Mouse (Mus musculus): ENCODE data around the gene Gm20388. TPM values are rescaled to one million over a fixed set of nuclear protein-coding genes. Genes with fewer than 3 reads are reported as not detected.
A peak's percentile ranks its signal among the peaks of the same experiment; 100 is the strongest.

Gm20388 gene
- total RNA-seq, 2 experiments from 2014 or later = 6.8 to 7.8 TPM

GRCm38 (mm10) chr8:121932668-121933520 lies 2022.3 kb downstream of the Gm20388 start:
- intact Hi-C loops (cut with DNase I) = no loop called here
- DNase-seq = no peak

- intact Hi-C loops (cut with DNase I) = no loop called here
- DNase-seq = no peak
Measured at GRCm38 (mm10) chr8:121934506-121934905, 2023.9 kb downstream of the Gm20388 start.

GRCm38 (mm10) chr8:121934923-121935322 lies 2024.3 kb downstream of the Gm20388 start:
- intact Hi-C loops (cut with DNase I) = no loop called here
- DNase-seq = no peak

- no peak for DNase-seq
- intact Hi-C loops (cut with DNase I) = no loop called here
Measured at GRCm38 (mm10) chr8:121935341-121936294, 2025.0 kb downstream of the Gm20388 start.

- intact Hi-C loops (cut with DNase I) = no loop called here
- DNase-seq = peak; percentile 45 to 59
Measured at GRCm38 (mm10) chr8:121936391-121936790, 2025.8 kb downstream of the Gm20388 start.

GRCm38 (mm10) chr8:121938732-121939131 lies 2028.1 kb downstream of the Gm20388 start:
- intact Hi-C loops (cut with DNase I) = no loop called here
- DNase-seq = no peak

GRCm38 (mm10) chr8:121943057-121943540 lies 2032.5 kb downstream of the Gm20388 start:
- no peak for DNase-seq
- intact Hi-C loops (cut with DNase I) = no loop called here

- intact Hi-C loops (cut with DNase I) = no loop called here
- DNase-seq = no peak
Measured at GRCm38 (mm10) chr8:121943716-121944115, 2033.1 kb downstream of the Gm20388 start.

- intact Hi-C loops (cut with DNase I) = no loop called here
- no peak for DNase-seq
Measured at GRCm38 (mm10) chr8:121944831-121945230, 2034.2 kb downstream of the Gm20388 start, which contains the start of gene Car5a. Gene Car5a (minus strand): TSS chr8:121944904.

- DNase-seq = no peak
- intact Hi-C loops (cut with DNase I) = no loop called here
Measured at GRCm38 (mm10) chr8:121946351-121946750, 2035.7 kb downstream of the Gm20388 start.

- intact Hi-C loops (cut with DNase I) = no loop called here
- DNase-seq = no peak
Measured at GRCm38 (mm10) chr8:121947047-121947752, 2036.6 kb downstream of the Gm20388 start.

- peak; percentile 83 to 86 for DNase-seq
- intact Hi-C loops (cut with DNase I) = no loop called here
Measured at GRCm38 (mm10) chr8:121947753-121948141, 2037.1 kb downstream of the Gm20388 start.

GRCm38 (mm10) chr8:121948321-121949145 lies 2037.9 kb downstream of the Gm20388 start:
- intact Hi-C loops (cut with DNase I) = no loop called here
- DNase-seq = no peak

GRCm38 (mm10) chr8:121949222-121949800 lies 2038.7 kb downstream of the Gm20388 start, which contains the start of gene Banp:
Gene Banp (plus strand): TSS chr8:121949750.
- no peak for DNase-seq
- intact Hi-C loops (cut with DNase I) = no loop called here

- peak; percentile 98 to 99 for DNase-seq
- intact Hi-C loops (cut with DNase I) = no loop called here
Measured at GRCm38 (mm10) chr8:121949941-121950748, 2039.5 kb downstream of the Gm20388 start.

GRCm38 (mm10) chr8:121950749-121951655 lies 2040.4 kb downstream of the Gm20388 start:
- intact Hi-C loops (cut with DNase I) = no loop called here
- DNase-seq = peak in 1 of 2 experiments; percentile 69

- no peak for DNase-seq
- intact Hi-C loops (cut with DNase I) = no loop called here
Measured at GRCm38 (mm10) chr8:121951656-121952009, 2041.0 kb downstream of the Gm20388 start.
